Mouse (Mus musculus) colon, adult 2 months (tissue): ENCODE measurements around the gene Ccdc155. TPM values are rescaled to one million over a fixed set of nuclear protein-coding genes. Genes with fewer than 3 reads are reported as not detected.

Experiments used
- polyA plus RNA-seq: library from polyadenylated mRNA; depleted of rRNA; stranded (reverse); fragments of >200 nt; gene quantifications from 2 replicates; pipeline ENCODE4 v1.2.3, GENCODE M21; 2012; rRNA removed

The Ccdc155 gene
- polyA plus RNA-seq: 0.05 TPM in 1 of 2 replicates, not detected in the other

GRCm38 (mm10) chr7:45204380-45205143, at the start of gene Ccdc155:
Ccdc155 (minus strand) TSS chr7:45204892.

GRCm38 (mm10) chr7:45240633-45241388, 36.1 kb upstream of the Ccdc155 start, which contains the start of gene Slc6a16:
Slc6a16 (plus strand) TSS chr7:45241085.

GRCm38 (mm10) chr7:45238723-45239496, 34.2 kb upstream of the Ccdc155 start, which contains the start of gene Cd37:
Cd37 (minus strand) TSS chr7:45239115.

GRCm38 (mm10) chr7:45215673-45216441, 11.2 kb upstream of the Ccdc155 start, which contains the start of gene Tead2:
Tead2 (plus strand) TSS chr7:45215753.

GRCm38 (mm10) chr7:45211851-45212251, 7.2 kb upstream of the Ccdc155 start, which contains the start of gene Dkkl1:
Dkkl1 (minus strand) TSS chr7:45212147.

GRCm38 (mm10) chr7:45180896-45181477, 23.7 kb downstream of the Ccdc155 start, which contains the start of gene Pth2:
Pth2 (plus strand) TSS chr7:45180995.

GRCm38 (mm10) chr7:45179469-45179868, 25.2 kb downstream of the Ccdc155 start, which contains the start of gene Gfy:
Gfy (minus strand) TSS chr7:45179569.

GRCm38 (mm10) chr7:45163735-45164490, 40.8 kb downstream of the Ccdc155 start, which contains the start of gene Slc17a7:
Slc17a7 (plus strand) TSS chr7:45163949.

GRCm38 (mm10) chr7:45154096-45154992, 50.3 kb downstream of the Ccdc155 start, which contains the start of the genes Pih1d1 and Aldh16a1:
Pih1d1 (plus strand) TSS chr7:45154303.
Aldh16a1 (minus strand) TSS chr7:45154584.

GRCm38 (mm10) chr7:45135993-45136567, 68.6 kb downstream of the Ccdc155 start, which contains the start of the genes Gm45713 and Flt3l:
Gm45713 (minus strand) TSS chr7:45136231.
Flt3l (minus strand) TSS chr7:45136432.

Other genes with a start within 250 kb of the Ccdc155 start
- gene Cpt1c, start 230.0 kb downstream of the Ccdc155 start, polyA plus RNA-seq: 14.6 and 20.4 TPM in 2 replicates
- gene Prmt1, start 218.3 kb downstream of the Ccdc155 start, polyA plus RNA-seq: 75.9 and 81.7 TPM in 2 replicates
- gene Irf3, start 207.2 kb downstream of the Ccdc155 start, polyA plus RNA-seq: 114 and 134 TPM in 2 replicates
- gene Bcl2l12, start 206.2 kb downstream of the Ccdc155 start, polyA plus RNA-seq: 32.2 and 35.0 TPM in 2 replicates
- gene Scaf1, start 188.5 kb downstream of the Ccdc155 start, polyA plus RNA-seq: 82.6 and 102 TPM in 2 replicates
- gene Rras, start 186.9 kb downstream of the Ccdc155 start, polyA plus RNA-seq: 123 and 160 TPM in 2 replicates
- 7.7 and 10.0 TPM in 2 replicates for gene Prr12, start 152.0 kb downstream of the Ccdc155 start, polyA plus RNA-seq
- gene Nosip, start 142.5 kb downstream of the Ccdc155 start, polyA plus RNA-seq: 98.1 and 100 TPM in 2 replicates
- 140 and 174 TPM in 2 replicates for gene Prrg2, start 142.2 kb downstream of the Ccdc155 start, polyA plus RNA-seq
- gene Rcn3, start 112.7 kb downstream of the Ccdc155 start, polyA plus RNA-seq: 118 and 163 TPM in 2 replicates
- 83.0 and 96.0 TPM in 2 replicates for gene Fcgrt, start 101.0 kb downstream of the Ccdc155 start, polyA plus RNA-seq
- gene Rps11, start 80.5 kb downstream of the Ccdc155 start, polyA plus RNA-seq: 149 and 231 TPM in 2 replicates
- 1,458 and 1,702 TPM in 2 replicates for gene Rpl13a, start 76.1 kb downstream of the Ccdc155 start, polyA plus RNA-seq
- 0.47 and 0.50 TPM in 2 replicates for gene Gm45713, start 68.7 kb downstream of the Ccdc155 start, polyA plus RNA-seq
- gene Flt3l, start 68.5 kb downstream of the Ccdc155 start, polyA plus RNA-seq: 43.2 and 54.5 TPM in 2 replicates
- gene Pih1d1, start 50.6 kb downstream of the Ccdc155 start, polyA plus RNA-seq: 54.6 and 63.2 TPM in 2 replicates
- gene Aldh16a1, start 50.3 kb downstream of the Ccdc155 start, polyA plus RNA-seq: 107 and 124 TPM in 2 replicates
- 0.09 and 0.20 TPM in 2 replicates for gene Slc17a7, start 40.9 kb downstream of the Ccdc155 start, polyA plus RNA-seq
- not detected in 2 replicates for gene Gfy, start 25.3 kb downstream of the Ccdc155 start, polyA plus RNA-seq
- gene Pth2, start 23.9 kb downstream of the Ccdc155 start, polyA plus RNA-seq: not detected in 2 replicates
- gene Dkkl1, start 7.3 kb upstream of the Ccdc155 start, polyA plus RNA-seq: 1.3 and 2.3 TPM in 2 replicates
- 10.7 and 13.9 TPM in 2 replicates for gene Tead2, start 10.9 kb upstream of the Ccdc155 start, polyA plus RNA-seq
- gene Cd37, start 34.2 kb upstream of the Ccdc155 start, polyA plus RNA-seq: 34.3 and 38.4 TPM in 2 replicates
- not detected in 2 replicates for gene Slc6a16, start 36.2 kb upstream of the Ccdc155 start, polyA plus RNA-seq
- not detected in 2 replicates for gene Slc6a21, start 72.6 kb upstream of the Ccdc155 start, polyA plus RNA-seq
- 204 and 260 TPM in 2 replicates for gene Trpm4, start 128.9 kb upstream of the Ccdc155 start, polyA plus RNA-seq
- 0.21 and 0.75 TPM in 2 replicates for gene Hrc, start 130.4 kb upstream of the Ccdc155 start, polyA plus RNA-seq
- gene Ppfia3, start 162.1 kb upstream of the Ccdc155 start, polyA plus RNA-seq: 103 and 110 TPM in 2 replicates
- gene Lin7b, start 165.7 kb upstream of the Ccdc155 start, polyA plus RNA-seq: 4.7 and 8.2 TPM in 2 replicates
- 207 and 209 TPM in 2 replicates for gene Snrnp70, start 190.8 kb upstream of the Ccdc155 start, polyA plus RNA-seq
- 0.08 and 0.09 TPM in 2 replicates for gene Kcna7, start 200.8 kb upstream of the Ccdc155 start, polyA plus RNA-seq
- gene Ntf5, start 208.8 kb upstream of the Ccdc155 start, polyA plus RNA-seq: 0.21 and 0.22 TPM in 2 replicates
- not detected in 2 replicates for gene Lhb, start 215.9 kb upstream of the Ccdc155 start, polyA plus RNA-seq
- 33.2 and 35.8 TPM in 2 replicates for gene Gys1, start 230.0 kb upstream of the Ccdc155 start, polyA plus RNA-seq
- gene Ruvbl2, start 233.2 kb upstream of the Ccdc155 start, polyA plus RNA-seq: 65.6 and 70.4 TPM in 2 replicates